Mouse (Mus musculus) liver, adult 2 months (tissue): ENCODE data around the gene Gm13285. TPM values are rescaled to one million over a fixed set of nuclear protein-coding genes. Genes with fewer than 3 reads are reported as not detected.
A peak's percentile ranks its signal among the peaks of the same experiment; 100 is the strongest.
"Not testable (repeated sequence)": the region's sequence is repeated elsewhere in the genome, so short reads cannot be mapped to it uniquely, and the experiment has no call there.

ENCODE experiments used
- DNase-seq: peaks from one replicate; pipeline ENCODE4 v3.0.0-alpha.2; 2011; ENCODE audit warnings: low read depth, low spot score; ENCODE audit errors: extremely low read depth
- H3K27ac ChIP-seq: fragments of 200-500 bp; replicated peaks from 2 replicates; pipeline ENCODE4 v1.5.1; 2012; ENCODE audit warnings: low read depth, mild to moderate bottlenecking, control low read depth, inconsistent platforms, low read length; ENCODE audit not compliant: insufficient read depth
- H3K27me3 ChIP-seq: fragments of 200-500 bp; 2 replicates; pipeline ENCODE4 v1.6.1; 2012; ENCODE audit warnings: mild to moderate bottlenecking, moderate library complexity, low read length, inconsistent platforms; ENCODE audit not compliant: control insufficient read depth, insufficient read depth
- H3K36me3 ChIP-seq: fragments of 200-500 bp; 2 replicates; pipeline ENCODE4 v1.6.1; 2012; ENCODE audit warnings: low read length, inconsistent platforms; ENCODE audit not compliant: control insufficient read depth, insufficient read depth
- H3K4me1 ChIP-seq: fragments of 200-500 bp; 2 replicates; pipeline ENCODE4 v1.6.1; 2011; ENCODE audit warnings: low read length; ENCODE audit not compliant: control insufficient read depth, insufficient read depth
- H3K4me3 ChIP-seq: fragments of 200-500 bp; 2 replicates; pipeline ENCODE4 v1.5.1; 2011; ENCODE audit warnings: low read depth, mild to moderate bottlenecking, control low read depth, low read length, moderate library complexity; ENCODE audit not compliant: insufficient read depth
- H3K79me2 ChIP-seq: fragments of 200-500 bp; 2 replicates; pipeline ENCODE4 v1.6.1; 2012; ENCODE audit warnings: inconsistent platforms, mild to moderate bottlenecking, low read length, moderate library complexity; ENCODE audit not compliant: control insufficient read depth, insufficient read depth
- H3K9ac ChIP-seq: fragments of 200-500 bp; 2 replicates; pipeline ENCODE4 v1.6.1; 2012; ENCODE audit warnings: low read depth, mild to moderate bottlenecking, control low read depth, inconsistent platforms, low read length
- CTCF ChIP-seq: fragments of 200-500 bp; IDR thresholded peaks from 2 replicates; pipeline ENCODE4 v1.5.1; 2011; ENCODE audit warnings: low read depth, low read length, control low read depth
- POLR2A ChIP-seq: fragments of 200-500 bp; IDR thresholded peaks from 2 replicates; pipeline ENCODE4 v1.6.1; 2011; ENCODE audit warnings: low read length, control low read depth; ENCODE audit not compliant: insufficient read depth; ENCODE audit errors: extremely low read depth
- WGBS: fragments of 180-500 bp; shearing (Covaris S2); methylation state at CpG from one replicate; pipeline ENCODE4 v1.1.7; 2018; 5-methylcytosine and 5-hydroxymethylcytosine counted together
- polyA plus RNA-seq: library from polyadenylated mRNA; depleted of rRNA; stranded (reverse); fragments of >200 nt; gene quantifications from 2 replicates; pipeline ENCODE4 v1.2.3, GENCODE M21; 2012
- total RNA-seq: library from RNA; depleted of rRNA; stranded (reverse); fragments of >200 nt; gene quantifications from 2 replicates; pipeline ENCODE4 v1.2.3, GENCODE M21; 2014

The Gm13285 gene
- total and polyA plus RNA-seq, 2 experiments = not detected

DNA sequence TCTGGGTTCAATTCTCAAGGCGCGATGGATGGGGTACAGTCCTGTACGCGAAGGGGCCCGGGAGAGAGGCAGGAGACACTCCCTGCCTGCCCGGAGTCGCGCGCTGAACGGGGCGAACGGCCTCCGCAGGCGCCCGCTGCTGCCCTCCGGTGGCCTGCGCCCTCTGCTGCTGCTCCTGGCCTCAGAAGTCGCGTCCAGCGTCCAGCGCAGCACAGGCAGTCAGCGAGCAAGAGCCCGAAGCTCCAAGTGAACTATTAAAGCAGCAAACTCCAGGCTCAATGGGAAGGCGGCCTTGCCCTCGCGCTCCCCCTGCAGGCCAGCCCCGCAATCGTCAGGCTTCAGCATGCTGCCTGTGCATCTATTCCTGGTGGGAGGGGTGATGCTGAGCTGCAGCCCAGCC is 39.0 kb upstream of the Gm13285 start:
- H3K27me3 ChIP-seq, H3K36me3 ChIP-seq, H3K79me2 ChIP-seq, H3K4me1 ChIP-seq: not testable (repeated sequence)
- Histone ChIP-seq H3K27ac (peak overlapping the region; percentile 43; the same call in 1 of the 2 replicates), H3K9ac (0 out of 2 replicates have a peak overlapping the region, but pooled peaks have one; percentile 67), H3K4me3 (peak overlapping the region; percentile 9; the same call in 1 of the 2 replicates)
- DNase-seq = peak; percentile 71
- WGBS = 0% methylated on average over 26 of the region's 28 CpGs
- TF ChIP-seq POLR2A (peak; percentile 50; the same call in 1 of the 2 replicates), CTCF (peak; percentile 40)

DNA sequence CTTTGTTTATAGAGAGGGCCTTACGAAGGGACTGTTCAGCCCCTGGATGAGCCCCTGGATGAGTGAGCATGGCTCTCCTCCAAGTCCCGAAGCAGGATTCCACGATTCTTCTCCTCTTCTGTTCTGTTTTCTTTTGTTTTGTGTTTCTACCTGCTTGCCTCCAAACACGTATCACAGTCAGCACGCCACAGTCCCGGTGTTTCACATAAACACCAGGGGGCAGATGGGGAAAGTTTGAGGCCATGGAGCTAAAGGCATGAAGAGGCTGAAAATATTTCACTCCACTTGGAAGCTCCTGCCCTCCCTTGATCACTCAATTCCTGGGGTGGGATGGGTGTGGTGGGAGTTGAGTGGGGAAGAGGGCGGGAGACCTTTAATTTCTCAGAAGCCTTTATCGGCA is 37.7 kb upstream of the Gm13285 start:
- H3K36me3 ChIP-seq, H3K9ac ChIP-seq, H3K79me2 ChIP-seq, DNase-seq, H3K27me3 ChIP-seq, H3K27ac ChIP-seq, H3K4me3 ChIP-seq, H3K4me1 ChIP-seq: not testable (repeated sequence)
- 66% methylated on average over 6 of the region's 8 CpGs for WGBS

- not testable (repeated sequence) for H3K27ac ChIP-seq, H3K79me2 ChIP-seq, H3K4me3 ChIP-seq, H3K9ac ChIP-seq, H3K4me1 ChIP-seq, H3K36me3 ChIP-seq, DNase-seq, H3K27me3 ChIP-seq
- WGBS = 57% methylated on average over 9 of the region's 9 CpGs
These were observed 37.1 kb upstream of the Gm13285 start for GRCm38 (mm10) chr4:88762341-88762740.

DNA sequence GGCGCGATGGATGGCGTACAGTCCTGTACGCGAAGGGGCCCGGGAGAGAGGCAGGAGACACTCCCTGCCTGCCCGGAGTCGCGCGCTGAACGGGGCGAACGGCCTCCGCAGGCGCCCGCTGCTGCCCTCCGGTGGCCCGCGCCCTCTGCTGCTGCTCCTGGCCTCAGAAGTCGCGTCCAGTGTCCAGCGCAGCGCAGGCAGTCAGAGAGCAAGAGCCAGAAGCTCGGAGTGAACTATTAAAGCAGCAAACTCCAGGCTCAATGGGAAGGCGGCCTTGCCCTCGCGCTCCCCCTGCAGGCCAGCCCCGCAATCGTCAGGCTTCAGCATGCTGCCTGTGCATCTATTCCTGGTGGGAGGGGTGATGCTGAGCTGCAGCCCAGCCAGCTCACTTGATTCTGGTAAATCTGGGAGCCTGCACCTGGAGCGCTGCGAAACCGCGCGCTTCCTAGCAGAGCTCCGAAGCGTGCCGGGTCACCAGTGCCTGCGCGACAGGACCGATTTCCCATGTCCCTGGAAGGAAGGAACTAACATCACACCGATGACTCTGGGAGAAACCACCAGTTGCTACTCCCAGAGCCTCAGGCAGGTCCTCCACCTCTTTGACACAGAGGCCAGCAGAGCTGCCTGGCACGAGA is 36.0 kb upstream of the Gm13285 start:
- not testable (repeated sequence) for H3K27me3 ChIP-seq, H3K4me1 ChIP-seq, H3K36me3 ChIP-seq, H3K27ac ChIP-seq, H3K79me2 ChIP-seq
- Histone ChIP-seq H3K4me3 (peak overlapping the region; percentile 45), H3K9ac (peak overlapping the region; percentile 55; the same call in 1 of the 2 replicates)
- peak; percentile 75 for DNase-seq
- peak; percentile 40; the same call in 1 of the 2 replicates for TF ChIP-seq CTCF
- 0 out of 2 replicates have a peak, but pooled peaks have one; percentile 13 for TF ChIP-seq POLR2A
- WGBS = 5% methylated on average over 35 of the region's 42 CpGs

- not testable (repeated sequence) for H3K79me2 ChIP-seq, H3K27me3 ChIP-seq, H3K4me1 ChIP-seq, H3K4me3 ChIP-seq, DNase-seq, H3K36me3 ChIP-seq, H3K27ac ChIP-seq, H3K9ac ChIP-seq
- no CpG with 5 or more reads among the region's 32 CpGs for WGBS
These were observed 25.9 kb upstream of the Gm13285 start, which contains the start of gene Gm13290 for GRCm38 (mm10) chr4:88773534-88773933. Gene Gm13290, plus strand, starts transcription at chr4:88773834.

GRCm38 (mm10) chr4:88776622-88777021 is 22.8 kb upstream of the Gm13285 start, which contains the start of gene Gm13289:
Gene Gm13289, plus strand, starts transcription at chr4:88776922.
- no CpG with 5 or more reads among the region's 29 CpGs for WGBS
- H3K27me3 ChIP-seq, H3K4me1 ChIP-seq, H3K79me2 ChIP-seq, DNase-seq, H3K4me3 ChIP-seq, H3K27ac ChIP-seq, H3K36me3 ChIP-seq, H3K9ac ChIP-seq: not testable (repeated sequence)

DNA sequence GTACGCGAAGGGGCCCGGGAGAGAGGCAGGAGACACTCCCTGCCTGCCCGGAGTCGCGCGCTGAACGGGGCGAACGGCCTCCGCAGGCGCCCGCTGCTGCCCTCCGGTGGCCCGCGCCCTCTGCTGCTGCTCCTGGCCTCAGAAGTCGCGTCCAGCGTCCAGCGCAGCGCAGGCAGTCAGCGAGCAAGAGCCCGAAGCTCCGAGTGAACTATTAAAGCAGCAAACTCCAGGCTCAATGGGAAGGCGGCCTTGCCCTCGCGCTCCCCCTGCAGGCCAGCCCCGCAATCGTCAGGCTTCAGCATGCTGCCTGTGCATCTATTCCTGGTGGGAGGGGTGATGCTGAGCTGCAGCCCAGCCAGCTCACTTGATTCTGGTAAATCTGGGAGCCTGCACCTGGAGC is 19.9 kb upstream of the Gm13285 start, which contains the start of gene Gm13272:
TSS of gene Gm13272 (plus strand) at position 301 of the 400 bp plus-strand sequence.
- not testable (repeated sequence) for H3K4me1 ChIP-seq, DNase-seq, H3K36me3 ChIP-seq, H3K4me3 ChIP-seq, H3K79me2 ChIP-seq, H3K27me3 ChIP-seq, H3K9ac ChIP-seq, H3K27ac ChIP-seq
- no CpG with 5 or more reads among the region's 29 CpGs for WGBS

DNA sequence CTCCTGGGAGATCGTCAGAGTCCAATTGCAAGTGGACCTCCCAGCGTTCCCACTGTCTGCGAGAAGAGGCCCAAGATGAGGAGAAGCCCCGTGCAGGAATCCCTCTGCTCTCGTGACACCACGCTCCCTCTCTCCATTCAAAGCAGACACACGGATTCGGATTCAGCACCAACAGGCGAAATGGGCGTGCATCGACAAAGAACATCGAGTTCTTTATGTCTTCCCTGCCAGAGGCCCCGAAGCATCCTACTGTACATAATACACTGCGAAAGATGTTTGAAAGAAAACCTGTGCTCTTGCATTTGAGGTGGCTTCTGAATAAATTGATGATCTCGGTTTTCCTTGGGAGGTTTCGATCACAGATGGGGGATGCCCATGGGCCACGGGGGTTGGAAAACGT is 19.1 kb upstream of the Gm13285 start:
- not testable (repeated sequence) for H3K36me3 ChIP-seq, DNase-seq, H3K4me3 ChIP-seq, H3K27me3 ChIP-seq, H3K4me1 ChIP-seq, H3K9ac ChIP-seq, H3K27ac ChIP-seq, H3K79me2 ChIP-seq
- WGBS = 51% methylated on average over 16 of the region's 18 CpGs

- 9% methylated on average over 5 of the region's 7 CpGs for WGBS
- 0 out of 2 replicates have a peak within 1 kb of the TSS, but pooled peaks have one; percentile 12 for H3K27ac ChIP-seq
- H3K79me2 ChIP-seq, H3K4me1 ChIP-seq, H3K4me3 ChIP-seq, H3K36me3 ChIP-seq, DNase-seq, H3K27me3 ChIP-seq, H3K9ac ChIP-seq: not testable (repeated sequence)
These were observed 17.6 kb upstream of the Gm13285 start, which contains the start of gene Ifnz for GRCm38 (mm10) chr4:88781831-88782230. Gene Ifnz, plus strand, starts transcription at chr4:88782131.
